Mouse (Mus musculus) activated CD4-positive, CD25-positive, alpha-beta regulatory T cell, adult 4 months (primary cell): ENCODE results near the gene Vmn1r198. TPM values are rescaled to one million over a fixed set of nuclear protein-coding genes. Genes with fewer than 3 reads are reported as not detected.
"Not testable (repeated sequence)": the region's sequence is repeated elsewhere in the genome, so short reads cannot be mapped to it uniquely, and the experiment has no call there.

Source experiments
- ATAC-seq: one replicate; pipeline ENCODE4 v1.8.0; 2017
- polyA plus RNA-seq, 2 experiments: library from polyadenylated mRNA; unstranded; fragments of 100-300 nt; shearing (Covaris generic); gene quantifications; one replicate each; pipeline ENCODE4 v1.2.1; 2017

Vmn1r198 gene
- under 1 TPM in 1 of 2 experiments, not detected in 1; 0.07 TPM for polyA plus RNA-seq

DNA sequence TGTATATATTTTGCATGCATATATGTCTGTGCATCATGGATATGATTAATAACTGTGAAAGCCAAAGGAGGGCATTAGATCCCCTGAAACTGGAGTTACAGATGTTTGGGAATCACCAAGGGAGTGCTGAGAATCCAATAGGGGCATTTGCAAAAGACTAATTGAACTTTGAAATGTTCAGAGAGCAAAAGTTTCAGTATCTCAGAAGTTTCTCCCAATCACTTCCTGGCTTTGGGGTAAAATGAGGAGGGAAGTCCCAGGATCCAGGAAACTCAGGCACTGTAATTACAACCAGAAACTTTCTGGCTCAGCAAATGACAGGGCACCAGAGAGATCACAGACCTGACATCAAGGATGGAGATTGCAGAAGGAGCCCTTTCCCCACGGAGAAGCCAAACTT is at the start of gene Vmn1r198:
TSS of gene Vmn1r198 (plus strand) at position 301 of the 400 bp plus-strand sequence.
- no peak for ATAC-seq

DNA sequence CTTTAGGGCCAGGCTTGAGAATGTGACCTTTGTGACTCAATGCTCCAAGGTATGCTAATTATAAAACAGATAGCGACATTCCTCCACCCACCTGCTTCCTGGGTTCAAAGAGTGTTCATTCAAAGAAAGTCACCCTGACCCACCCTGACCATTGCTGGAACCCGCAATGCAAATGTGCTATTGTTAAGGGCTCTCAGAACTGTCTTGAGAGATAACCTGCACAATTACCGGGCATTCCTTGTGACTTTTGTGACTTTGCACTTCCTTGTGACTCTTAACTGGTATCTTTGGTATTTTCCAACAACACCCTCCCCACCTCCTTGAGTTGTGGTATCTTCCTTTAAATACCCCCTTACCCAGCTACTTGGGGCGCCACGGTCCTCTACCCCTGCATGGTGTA is 42.1 kb upstream of the Vmn1r198 start:
- not testable (repeated sequence) for ATAC-seq

- ATAC-seq: no peak
These were observed 34.8 kb upstream of the Vmn1r198 start for GRCm38 (mm10) chr13:22315361-22315760.

DNA sequence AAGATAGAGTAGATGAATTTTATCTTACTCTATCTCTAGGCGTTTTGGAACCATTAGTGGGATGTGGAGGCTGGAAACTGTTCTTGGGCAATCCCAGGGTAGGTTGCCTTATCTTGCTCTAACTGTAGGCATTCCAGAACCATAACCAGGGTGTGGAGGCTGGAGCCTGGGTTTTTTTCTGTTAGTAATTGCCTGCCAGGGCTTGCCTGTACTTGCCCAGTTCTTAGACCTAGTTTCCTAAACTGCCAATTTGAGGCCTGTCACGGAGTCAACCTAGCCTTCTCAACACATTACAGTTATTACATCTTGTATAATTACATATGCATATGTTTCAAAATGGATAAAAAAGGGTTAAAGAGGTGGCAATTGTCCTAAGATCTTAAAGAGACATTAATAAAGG is 32.8 kb upstream of the Vmn1r198 start:
- ATAC-seq: no peak

DNA sequence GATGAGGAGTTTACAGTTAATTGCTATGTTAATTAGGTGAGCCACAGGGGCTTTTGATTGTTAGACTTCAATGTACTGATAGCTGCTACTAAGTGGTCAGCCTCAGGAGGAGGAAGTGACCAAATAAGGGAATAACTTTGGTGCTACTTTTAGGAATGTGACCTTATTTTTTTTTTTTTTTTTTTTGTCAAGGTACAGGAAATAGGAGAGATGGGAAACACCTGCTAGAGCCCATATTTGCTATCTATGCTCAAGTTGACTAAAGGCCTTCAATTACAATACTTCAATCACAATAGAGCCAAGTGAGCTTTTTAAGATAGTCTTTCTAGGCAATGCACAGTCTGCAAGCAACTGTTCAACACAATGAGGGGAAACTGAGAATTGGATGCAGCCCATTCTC is 30.1 kb upstream of the Vmn1r198 start:
- ATAC-seq: no peak

- ATAC-seq: no peak
These were observed 25.9 kb upstream of the Vmn1r198 start, which contains the start of gene Vmn1r197 for GRCm38 (mm10) chr13:22324289-22324688. TSS of gene Vmn1r197 (plus strand) at chr13:22324589.

DNA sequence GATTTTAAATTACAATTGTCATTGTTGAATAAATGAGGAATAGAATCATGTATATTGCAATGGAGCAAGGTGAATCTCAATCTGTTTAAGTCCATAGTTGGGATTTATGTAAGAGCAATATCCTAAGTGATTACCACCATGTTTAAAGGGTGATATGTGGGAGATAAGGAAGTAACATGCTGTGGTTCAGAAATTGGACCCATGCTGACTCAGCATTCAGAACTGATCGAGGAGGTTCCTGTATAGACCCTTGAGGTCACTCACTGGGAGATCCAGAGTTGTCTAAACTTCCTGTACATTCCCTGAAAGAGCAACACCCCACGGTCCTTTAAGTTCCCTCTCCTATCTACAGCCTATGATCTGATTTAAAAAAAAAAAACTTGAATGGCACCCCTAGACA is 16.9 kb upstream of the Vmn1r198 start:
- no peak for ATAC-seq

GRCm38 (mm10) chr13:22335565-22335964 is 14.6 kb upstream of the Vmn1r198 start:
- ATAC-seq: no peak

GRCm38 (mm10) chr13:22350813-22351212 is 649 bp downstream of the Vmn1r198 start:
- ATAC-seq: no peak

DNA sequence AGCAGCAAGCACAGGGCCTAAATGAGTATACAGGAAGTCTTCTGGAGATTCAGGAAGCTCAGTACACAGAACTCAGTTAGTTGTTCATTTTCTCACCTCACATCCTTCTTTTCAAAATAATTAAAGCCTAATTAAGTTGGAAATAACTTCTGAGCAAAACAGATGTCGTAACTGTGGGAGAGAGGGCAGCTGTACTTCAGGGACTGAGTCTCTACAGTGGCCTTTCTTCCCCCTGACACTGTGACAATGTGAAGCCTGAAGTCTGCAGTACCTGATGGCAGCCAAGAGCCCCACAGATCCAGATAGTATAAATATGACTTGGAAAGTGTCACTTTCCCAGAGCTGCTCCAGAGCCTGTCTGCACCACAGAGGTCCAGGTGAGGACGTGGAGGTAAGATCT is 29.4 kb downstream of the Vmn1r198 start, which contains the start of gene Vmn1r199:
TSS of gene Vmn1r199 (plus strand) at position 301 of the 400 bp plus-strand sequence.
- no peak for ATAC-seq

- ATAC-seq: not testable (repeated sequence)
These were observed 31.0 kb downstream of the Vmn1r198 start for GRCm38 (mm10) chr13:22381128-22381527.

DNA sequence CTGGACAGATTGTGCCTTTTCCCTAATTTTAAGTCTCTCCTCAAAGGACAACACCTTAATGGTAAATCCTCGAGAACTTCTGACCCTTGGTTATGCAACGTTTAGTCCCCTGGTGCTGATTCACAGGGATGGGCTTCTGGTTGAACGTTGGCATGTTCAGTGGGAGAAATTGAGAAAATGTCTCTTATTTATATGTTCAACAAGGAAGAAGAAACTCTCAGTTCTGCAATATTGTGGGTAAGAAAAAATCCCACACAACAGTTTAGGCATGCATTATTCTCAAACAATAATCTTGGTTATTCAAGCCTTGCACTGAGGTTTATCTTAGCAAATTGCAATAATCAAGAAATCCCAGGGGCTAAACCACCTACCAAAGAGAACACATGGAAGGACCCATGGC is 33.2 kb downstream of the Vmn1r198 start:
- ATAC-seq: no peak

DNA sequence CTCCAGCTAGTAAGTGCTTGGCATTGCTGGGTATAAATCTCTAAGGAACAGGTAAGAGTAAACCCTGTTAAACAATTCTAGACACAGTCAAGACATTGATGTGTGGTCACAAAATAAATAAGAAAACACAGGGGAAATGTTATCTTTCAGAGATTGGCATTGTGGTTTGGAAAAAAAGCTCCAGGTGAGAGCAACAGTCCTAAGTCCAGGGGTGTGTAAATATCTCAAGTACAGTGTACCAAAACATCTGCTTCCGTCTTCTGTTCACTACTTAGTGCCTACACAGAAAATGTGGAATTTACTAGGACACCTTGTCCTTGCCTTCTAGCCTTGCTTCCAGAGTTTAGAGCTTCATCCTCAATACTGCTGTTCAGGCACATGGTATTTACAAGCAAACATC is 36.9 kb downstream of the Vmn1r198 start:
- no peak for ATAC-seq

GRCm38 (mm10) chr13:22390073-22390472 is 39.9 kb downstream of the Vmn1r198 start, which contains the start of gene Vmn1r200:
TSS of gene Vmn1r200 (plus strand) at chr13:22390373.
- no peak for ATAC-seq

- ATAC-seq: no peak
These were observed 52.8 kb downstream of the Vmn1r198 start for GRCm38 (mm10) chr13:22402978-22403377.

Other genes starting within 250 kb of the Vmn1r198 start
- gene Vmn1r189, start 244.5 kb upstream of the Vmn1r198 start, polyA plus RNA-seq: not detected
- gene Vmn1r191, start 166.4 kb upstream of the Vmn1r198 start, polyA plus RNA-seq: not detected
- not detected for gene Vmn1r192, start 159.2 kb upstream of the Vmn1r198 start, polyA plus RNA-seq
- not detected for gene Vmn1r193, start 127.2 kb upstream of the Vmn1r198 start, polyA plus RNA-seq
- not detected for gene Vmn1r194, start 106.1 kb upstream of the Vmn1r198 start, polyA plus RNA-seq
- gene Vmn1r195, start 79.8 kb upstream of the Vmn1r198 start, polyA plus RNA-seq: not detected
- gene Vmn1r196, start 60.4 kb upstream of the Vmn1r198 start, polyA plus RNA-seq: not detected
- gene Vmn1r197, start 25.8 kb upstream of the Vmn1r198 start, polyA plus RNA-seq: under 1 TPM in 1 of 2 experiments, not detected in 1; 0.08 TPM
- not detected for gene Vmn1r199, start 29.5 kb downstream of the Vmn1r198 start, polyA plus RNA-seq
- gene Vmn1r200, start 40.0 kb downstream of the Vmn1r198 start, polyA plus RNA-seq: not detected
- gene Vmn1r201, start 121.6 kb downstream of the Vmn1r198 start, polyA plus RNA-seq: not detected
- under 1 TPM in 1 of 2 experiments, not detected in 1; 0.05 TPM for gene Vmn1r202, start 155.0 kb downstream of the Vmn1r198 start, polyA plus RNA-seq
- gene Vmn1r203, start 167.8 kb downstream of the Vmn1r198 start, polyA plus RNA-seq: under 1 TPM; 0.05 to 0.13 TPM
- gene Vmn1r204, start 202.8 kb downstream of the Vmn1r198 start, polyA plus RNA-seq: not detected
- gene Vmn1r205, start 242.6 kb downstream of the Vmn1r198 start, polyA plus RNA-seq: not detected